Mouse (Mus musculus) cerebellum, adult (tissue): ENCODE measurements at regions not wholly inside any gene's neighbourhood (a gene's known extent, or its start where the extent isn't known, plus 50 kb on each side); places are given as distances from the start of the nearest gene placed in this dataset.

Experiments used
- ATAC-seq: cut with Nextera tagmentation; 2 replicates; pipeline ENCODE4 v1.9.2; 2017; ENCODE audit warnings: mild to moderate bottlenecking, moderate library complexity, mixed read lengths; ENCODE audit not compliant: insufficient number of reproducible peaks, low FRiP score, low TSS enrichment

- ATAC-seq = no peak
Measured at GRCm38 (mm10) chr2:75525562-75525961, 133.5 kb upstream of the Hnrnpa3 start.

- ATAC-seq = no peak
Measured at GRCm38 (mm10) chr2:75528706-75529105, 130.4 kb upstream of the Hnrnpa3 start.

- no peak for ATAC-seq
Measured at GRCm38 (mm10) chr2:75538114-75538513, 120.9 kb upstream of the Hnrnpa3 start.

- no peak for ATAC-seq
Measured at GRCm38 (mm10) chr2:75539726-75540125, 119.3 kb upstream of the Hnrnpa3 start.

GRCm38 (mm10) chr2:75542331-75542730, 116.7 kb upstream of the Hnrnpa3 start:
- ATAC-seq = no peak

GRCm38 (mm10) chr2:75542781-75543180, 116.3 kb upstream of the Hnrnpa3 start:
- ATAC-seq = no peak

- ATAC-seq = no peak
Measured at GRCm38 (mm10) chr2:75545971-75546370, 113.1 kb upstream of the Hnrnpa3 start.

- ATAC-seq = no peak
Measured at GRCm38 (mm10) chr2:75555676-75556075, 103.4 kb upstream of the Hnrnpa3 start.

GRCm38 (mm10) chr2:75556744-75557143, 102.3 kb upstream of the Hnrnpa3 start:
- no peak for ATAC-seq

GRCm38 (mm10) chr2:75557392-75557791, 101.7 kb upstream of the Hnrnpa3 start:
- no peak for ATAC-seq

- no peak for ATAC-seq
Measured at GRCm38 (mm10) chr2:75559920-75560319, 99.1 kb upstream of the Hnrnpa3 start.

- ATAC-seq = no peak
Measured at GRCm38 (mm10) chr2:75563253-75563913, 95.7 kb upstream of the Hnrnpa3 start.

GRCm38 (mm10) chr2:75564809-75565208, 94.3 kb upstream of the Hnrnpa3 start:
- ATAC-seq = no peak

- ATAC-seq = no peak
Measured at GRCm38 (mm10) chr2:75567131-75567530, 91.9 kb upstream of the Hnrnpa3 start.

- ATAC-seq = no peak
Measured at GRCm38 (mm10) chr2:75569756-75570155, 89.3 kb upstream of the Hnrnpa3 start.

- ATAC-seq = no peak
Measured at GRCm38 (mm10) chr2:75570246-75570645, 88.8 kb upstream of the Hnrnpa3 start.

- no peak for ATAC-seq
Measured at GRCm38 (mm10) chr2:75584975-75585374, 74.1 kb upstream of the Hnrnpa3 start.

- no peak for ATAC-seq
Measured at GRCm38 (mm10) chr2:75588572-75588971, 70.5 kb upstream of the Hnrnpa3 start.

GRCm38 (mm10) chr2:75589452-75589851, 69.6 kb upstream of the Hnrnpa3 start:
- ATAC-seq = no peak

GRCm38 (mm10) chr2:75590175-75590574, 68.9 kb upstream of the Hnrnpa3 start:
- ATAC-seq = peak; percentile 75

GRCm38 (mm10) chr2:75600511-75600910, 58.5 kb upstream of the Hnrnpa3 start:
- no peak for ATAC-seq

- ATAC-seq = peak; percentile 77
Measured at GRCm38 (mm10) chr2:75603175-75603871, 55.7 kb upstream of the Hnrnpa3 start.
